Mouse (Mus musculus): Measurements from ENCODE around the gene Iqgap2.

DNA sequence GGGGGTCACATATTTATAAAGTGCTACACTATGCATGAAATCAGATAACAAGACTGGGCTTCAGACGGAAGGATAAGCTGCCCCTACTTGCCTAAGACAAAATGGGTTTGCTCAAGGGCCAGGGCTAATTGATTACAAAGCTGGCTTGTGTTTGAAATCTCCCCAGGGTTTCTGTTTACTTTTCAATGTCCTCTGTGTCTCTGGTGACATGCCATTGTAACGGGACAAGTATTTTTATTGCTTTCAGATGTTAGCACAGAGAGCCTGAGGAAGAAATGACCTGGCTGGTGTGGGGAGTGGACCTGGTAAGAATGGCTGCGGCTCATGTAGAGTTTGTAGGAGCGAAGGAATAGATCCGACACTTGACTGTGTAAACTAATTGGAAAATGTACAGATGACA lies 41.3 kb downstream of the Iqgap2 start:
- TF ChIP-seq CTCF (IDR thresholded peaks at IDR 0.05; ENCODE audit: low read depth), result no peak
- no peak for TF ChIP-seq EP300 (optimal IDR thresholded peaks at IDR 0.05)
